Mouse (Mus musculus) leukemia stem cell, adult 10-12 weeks (primary cell): ENCODE measurements around the gene Rusc1. TPM values are rescaled to one million over a fixed set of nuclear protein-coding genes. Genes with fewer than 3 reads are reported as not detected.

ENCODE experiments used
- polyA plus RNA-seq: library from polyadenylated mRNA; stranded (reverse); fragments of >175 nt; gene quantifications from 2 replicates; pipeline ENCODE4 v1.2.3, GENCODE M21; 2012; ENCODE audit warnings: low replicate concordance

Rusc1 gene
- polyA plus RNA-seq = 12.2 and 18.4 TPM in 2 replicates

DNA sequence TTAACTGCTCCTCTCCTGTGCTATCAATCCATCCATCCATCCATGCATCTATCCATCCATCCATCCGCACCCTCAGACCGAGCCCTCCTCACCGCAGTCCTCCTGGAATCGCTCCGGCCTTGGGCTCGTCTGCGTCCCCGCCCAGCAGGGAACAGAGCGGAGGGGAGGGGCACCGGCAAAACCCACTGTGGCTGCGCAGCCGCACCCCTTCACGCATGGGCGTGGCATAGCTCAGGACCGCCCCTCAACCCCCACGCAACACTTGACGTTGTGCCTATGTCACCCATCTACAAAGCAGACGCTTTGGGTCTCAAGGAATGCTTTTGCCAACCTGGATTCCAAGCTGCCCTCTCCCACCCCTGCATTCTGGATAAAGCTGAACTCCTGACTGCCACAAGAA is at the start of gene Rusc1:
Rusc1 (minus strand) TSS at position 137 of the 400 bp plus-strand sequence.

DNA sequence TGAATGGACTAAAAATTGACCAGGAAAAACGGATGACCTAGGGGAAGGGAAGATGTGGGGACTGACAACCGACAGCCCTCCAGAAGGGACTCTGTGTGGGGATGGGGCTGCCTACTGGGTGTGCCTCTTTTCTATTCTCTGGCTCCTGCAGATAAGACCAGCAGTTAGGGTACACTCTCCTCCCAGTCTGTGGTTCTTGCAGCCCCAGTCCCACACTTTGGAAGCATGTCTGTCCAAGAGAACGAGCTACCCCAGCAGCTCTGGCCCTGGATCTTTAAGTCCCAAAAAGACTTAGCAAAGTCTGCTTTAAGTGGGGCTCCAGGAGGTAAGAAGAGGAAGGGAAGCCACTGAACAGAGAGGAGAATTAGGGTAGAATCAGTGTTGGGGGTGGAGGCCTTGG is 42.8 kb upstream of the Rusc1 start, which contains the start of gene Pklr:
Pklr (plus strand) TSS at position 185 of the 400 bp plus-strand sequence.

DNA sequence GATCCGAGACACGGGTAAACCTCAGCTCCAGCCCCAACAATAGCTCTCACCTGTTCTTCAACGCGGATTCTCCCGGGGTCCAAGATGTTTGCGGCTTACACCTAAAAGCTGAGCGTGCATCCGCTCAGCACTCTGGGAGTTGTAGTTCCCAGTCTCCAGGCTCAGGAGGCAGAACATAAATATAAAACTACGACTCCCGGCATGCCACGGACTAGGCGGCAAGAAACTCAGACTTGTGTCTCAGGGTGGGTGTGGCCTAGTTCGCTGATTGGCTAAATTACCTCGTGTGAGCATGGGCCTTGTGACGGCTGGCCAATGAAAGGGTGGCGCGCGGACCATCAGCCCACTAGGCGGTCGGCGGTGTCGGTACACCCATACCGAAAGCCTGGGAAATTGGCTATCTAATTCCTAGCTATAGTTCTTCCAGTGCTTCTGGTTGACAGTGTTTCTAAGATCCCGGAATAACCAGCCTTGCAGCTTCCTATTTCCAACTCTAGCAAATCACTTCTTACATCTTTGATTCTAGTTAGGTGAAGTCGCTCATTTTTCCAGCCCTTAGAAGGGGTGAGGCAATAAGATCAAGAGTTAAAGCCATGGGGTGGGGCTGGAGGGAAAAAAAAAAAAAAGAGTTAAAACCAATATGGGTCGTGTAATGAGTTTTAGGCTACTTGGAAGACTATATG is 8.8 kb upstream of the Rusc1 start, which contains the start of gene Fdps:
Fdps (minus strand) TSS at position 148 of the 683 bp plus-strand sequence.

DNA sequence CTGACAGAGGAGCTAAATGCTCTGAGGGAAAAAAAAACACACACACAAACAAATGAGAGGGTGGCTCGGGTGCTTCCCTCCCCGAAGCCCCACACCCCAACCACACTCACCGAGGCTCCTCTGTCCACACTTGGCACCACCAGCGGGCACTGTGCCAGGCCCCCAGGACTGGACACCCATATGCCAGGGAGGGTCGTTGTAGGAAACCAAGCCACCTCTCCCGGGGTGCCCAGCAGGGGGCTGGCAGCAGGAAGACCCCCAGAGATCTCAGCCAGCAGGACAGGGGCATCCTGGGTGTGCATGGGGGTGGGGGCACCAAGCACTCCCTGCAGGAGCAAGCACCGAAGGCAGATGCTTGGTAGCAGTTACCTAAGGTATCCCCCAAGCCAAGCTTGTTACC is 7.7 kb upstream of the Rusc1 start, which contains the start of gene Gm43738:
Gm43738 (minus strand) TSS at position 289 of the 400 bp plus-strand sequence.

Other genes starting within 250 kb of the Rusc1 start
- 9.5 and 15.9 TPM in 2 replicates for gene Msto1, start 179.3 kb downstream of the Rusc1 start, polyA plus RNA-seq
- gene Ash1l, start 142.7 kb downstream of the Rusc1 start, polyA plus RNA-seq = 2.0 and 3.8 TPM in 2 replicates
- gene Dap3, start 142.1 kb downstream of the Rusc1 start, polyA plus RNA-seq = 22.3 and 106 TPM in 2 replicates
- gene Gm43738, start 7.8 kb upstream of the Rusc1 start, polyA plus RNA-seq = 1.5 and 5.4 TPM in 2 replicates
- gene Fdps, start 8.6 kb upstream of the Rusc1 start, polyA plus RNA-seq = 2.5 and 4.7 TPM in 2 replicates
- 289 and 608 TPM in 2 replicates for gene Pklr, start 42.8 kb upstream of the Rusc1 start, polyA plus RNA-seq
- 0.42 and 0.53 TPM in 2 replicates for gene Hcn3, start 66.9 kb upstream of the Rusc1 start, polyA plus RNA-seq
- gene Clk2, start 71.5 kb upstream of the Rusc1 start, polyA plus RNA-seq = 23.7 and 40.4 TPM in 2 replicates
- gene Scamp3, start 84.2 kb upstream of the Rusc1 start, polyA plus RNA-seq = 198 and 209 TPM in 2 replicates
- 55.0 and 89.5 TPM in 2 replicates for gene Fam189b, start 89.8 kb upstream of the Rusc1 start, polyA plus RNA-seq
- 5.4 and 6.8 TPM in 2 replicates for gene Gba, start 109.6 kb upstream of the Rusc1 start, polyA plus RNA-seq
- gene Thbs3, start 121.9 kb upstream of the Rusc1 start, polyA plus RNA-seq = 0.07 and 0.12 TPM in 2 replicates
- 448 and 636 TPM in 2 replicates for gene Mtx1, start 133.8 kb upstream of the Rusc1 start, polyA plus RNA-seq
- 0.77 TPM in 1 of 2 replicates, not detected in the other for gene Muc1, start 135.7 kb upstream of the Rusc1 start, polyA plus RNA-seq
- 48.3 and 213 TPM in 2 replicates for gene Krtcap2, start 152.7 kb upstream of the Rusc1 start, polyA plus RNA-seq
- 2.6 and 5.4 TPM in 2 replicates for gene Trim46, start 153.0 kb upstream of the Rusc1 start, polyA plus RNA-seq
- 175 and 302 TPM in 2 replicates for gene Dpm3, start 166.0 kb upstream of the Rusc1 start, polyA plus RNA-seq
- gene Slc50a1, start 177.3 kb upstream of the Rusc1 start, polyA plus RNA-seq = 10.0 and 13.3 TPM in 2 replicates
- 0.14 and 1.4 TPM in 2 replicates for gene Efna1, start 187.8 kb upstream of the Rusc1 start, polyA plus RNA-seq
- not detected in 2 replicates for gene Efna3, start 229.7 kb upstream of the Rusc1 start, polyA plus RNA-seq
- gene Efna4, start 244.7 kb upstream of the Rusc1 start, polyA plus RNA-seq = 0.39 and 0.50 TPM in 2 replicates